Comparison of ENCODE assay signal across 10 mouse cellular contexts in the genomic region with DNA sequence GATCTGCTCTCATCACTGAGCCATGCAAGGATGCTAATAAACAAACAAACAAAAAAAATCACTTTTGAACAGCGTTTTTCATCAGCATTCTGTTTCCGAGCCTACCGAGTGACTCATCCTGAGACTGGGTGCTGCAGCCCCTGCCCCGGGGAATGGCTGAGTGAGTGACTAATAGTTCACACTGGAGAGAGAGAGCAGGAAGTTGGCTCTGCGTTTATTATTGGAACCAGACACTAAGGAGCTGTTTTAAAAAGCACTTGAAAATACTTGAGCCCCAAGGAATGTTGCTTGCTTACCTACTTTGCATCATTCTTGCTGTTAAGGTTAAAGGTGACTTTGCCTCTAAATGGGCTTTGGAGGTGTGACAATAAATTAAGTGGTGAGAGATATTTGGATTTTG.
A peak's percentile ranks its signal among the peaks of the same experiment; 100 is the strongest.
DNase-seq lines count a peak whose midpoint lies in the region; ATAC-seq and TF ChIP-seq lines count a peak whose summit lies in the region.
"Had no signal": no experiment of that assay in that cellular context is flagged by ENCODE, and none has a peak within 500 bp of the region (broad histone marks: within the 10 kb centered on the region; RNA-seq: fewer than 3 reads in every experiment).

No protein-coding gene starts in this region.

- TF ChIP-seq POLR2A in limb, embryonic 14.5 days (IDR thresholded peaks at IDR 0.05; ENCODE audit: borderline replicate concordance, extremely low read depth, insufficient read depth, insufficient read length), result no peak

- H3K4me2 ChIP-seq in embryonic facial prominence, embryonic 13.5 days, result peak overlapping the region; percentile 25
- H3K4me2 ChIP-seq in limb, embryonic 14.5 days (replicated peaks; ENCODE audit: low read depth, low read length, severe bottlenecking), result no peak overlapping the region
- H3K4me2 ChIP-seq: hindbrain, embryonic 13.5 days; midbrain, embryonic 12.5 days had no signal

- H3K4me3 ChIP-seq in embryonic facial prominence, embryonic 13.5 days, result no peak overlapping the region
- H3K4me3 ChIP-seq in limb, embryonic 14.5 days (replicated peaks; ENCODE audit: low read length), result no peak overlapping the region
- H3K4me3 ChIP-seq: hindbrain, embryonic 13.5 days; midbrain, embryonic 12.5 days had no signal

- H3K36me3 ChIP-seq in embryonic facial prominence, embryonic 13.5 days, result no peaks in the 10 kb centered on the region
- no peaks in the 10 kb centered on the region for H3K36me3 ChIP-seq in limb, embryonic 14.5 days (ENCODE audit: control insufficient read depth, insufficient read depth, low read length)
- H3K36me3 ChIP-seq: hindbrain, embryonic 13.5 days; midbrain, embryonic 12.5 days had no signal

- peak; percentile 43 for DNase-seq in gastrocnemius, adult 18-20 months (ENCODE audit: low spot score)
- DNase-seq in gastrocnemius, postnatal 36 days, result no peak
- peak; percentile 97 for DNase-seq in 3T3-L1 (ENCODE audit: low read depth, low spot score)
- peak; percentile 39 for DNase-seq in limb, embryonic 14.5 days (ENCODE audit: low spot score)
- no peak for DNase-seq in testis, postnatal 10 days (ENCODE audit: low spot score)
- DNase-seq in left cerebral cortex, adult 11 months (ENCODE audit: low spot score), result no peak

- WGBS in embryonic facial prominence, embryonic 13.5 days, result 8% methylated on average over 5 of the region's 5 CpGs
- 3% methylated on average over 5 of the region's 5 CpGs for WGBS in limb, embryonic 14.5 days

- ATAC-seq in embryonic facial prominence, embryonic 13.5 days (ENCODE audit: insufficient number of reproducible peaks, insufficient read depth, low FRiP score, low TSS enrichment, low read depth), result no peak
- ATAC-seq in limb, embryonic 14.5 days (ENCODE audit: low FRiP score, low read depth), result no peak
- ATAC-seq in frontal cortex, adult (ENCODE audit: low TSS enrichment), result no peak

- intact Hi-C loops in gastrocnemius, postnatal 36 days (cut with DNase I), result no loop called here

- H3K27me3 ChIP-seq in embryonic facial prominence, embryonic 13.5 days, result no peaks in the 10 kb centered on the region
- H3K27me3 ChIP-seq in limb, embryonic 14.5 days (ENCODE audit: control insufficient read depth, insufficient read depth, low read length), result no peaks in the 10 kb centered on the region
- H3K27me3 ChIP-seq: hindbrain, embryonic 13.5 days; midbrain, embryonic 12.5 days had no signal

- no peak overlapping the region for H3K9ac ChIP-seq in embryonic facial prominence, embryonic 13.5 days
- H3K9ac ChIP-seq in limb, embryonic 14.5 days (ENCODE audit: low read depth, low read length, severe bottlenecking), result no peak overlapping the region
- H3K9ac ChIP-seq: hindbrain, embryonic 13.5 days; midbrain, embryonic 12.5 days had no signal

- H3K4me1 ChIP-seq in embryonic facial prominence, embryonic 13.5 days, result peaks cover 31% of the 10 kb centered on the region
- peaks cover 20% of the 10 kb centered on the region for H3K4me1 ChIP-seq in limb, embryonic 14.5 days (ENCODE audit: control insufficient read depth, insufficient read depth, low read length)
- H3K4me1 ChIP-seq: midbrain, embryonic 12.5 days had no signal

- H3K27ac ChIP-seq in embryonic facial prominence, embryonic 13.5 days, result no peak overlapping the region
- no peak overlapping the region for H3K27ac ChIP-seq in limb, embryonic 14.5 days (replicated peaks; ENCODE audit: low read depth, low read length)
- H3K27ac ChIP-seq: hindbrain, embryonic 13.5 days; midbrain, embryonic 12.5 days had no signal

- H3K9me3 ChIP-seq in embryonic facial prominence, embryonic 13.5 days, result no peaks in the 10 kb centered on the region
- no peaks in the 10 kb centered on the region for H3K9me3 ChIP-seq in limb, embryonic 14.5 days (ENCODE audit: control insufficient read depth, low read length)
- H3K9me3 ChIP-seq: hindbrain, embryonic 13.5 days; midbrain, embryonic 12.5 days had no signal

Comparison
In these comparisons a context has a peak if more than half of its experiments do, and no peak if none do; other contexts are left out.
1. DNase-seq: peak in gastrocnemius, adult 18-20 months (single experiment), 3T3-L1 (single experiment) and limb, embryonic 14.5 days (single experiment); none in gastrocnemius, postnatal 36 days (0 of 2), testis, postnatal 10 days (single experiment) and left cerebral cortex, adult 11 months (single experiment).